Mouse (Mus musculus): ENCODE measurements around the gene Slc25a21.

DNA sequence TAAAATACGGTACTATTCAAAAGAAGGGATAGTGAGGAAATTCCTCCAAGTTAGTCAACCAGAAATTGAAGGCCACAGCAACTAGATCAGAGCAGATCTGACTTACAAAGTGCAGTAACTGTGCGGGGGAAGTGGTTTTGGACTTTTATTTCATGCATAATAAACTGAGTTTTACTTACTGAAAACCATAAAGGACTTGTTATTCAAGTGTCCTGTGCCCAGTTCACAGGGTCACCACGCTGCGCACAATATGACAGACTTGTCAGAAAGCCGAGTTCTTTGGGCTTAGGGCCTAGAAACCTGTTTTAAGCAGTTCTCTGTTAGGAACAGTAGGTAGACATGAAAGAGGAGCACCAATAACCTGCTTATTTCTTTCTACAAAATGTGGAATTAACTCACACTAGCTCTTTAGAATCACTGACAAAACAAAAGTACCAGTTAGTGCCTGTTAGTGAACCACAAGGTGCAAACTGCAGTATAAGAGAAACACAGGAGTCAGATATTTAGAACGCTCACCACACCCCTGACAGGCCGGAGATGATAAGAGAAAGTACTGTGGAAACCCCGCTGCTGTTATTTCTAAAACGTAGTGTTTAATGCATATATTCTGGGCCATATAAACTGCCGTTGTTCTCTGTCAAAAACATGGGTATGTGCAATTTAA, at the start of gene Slc25a21:
- TF ChIP-seq CTCF (IDR thresholded peaks at IDR 0.05; ENCODE audit: extremely low read depth, insufficient read length, insufficient replicate concordance, low read depth, low read length) (no peak), POLR2A (IDR thresholded peaks at IDR 0.05; ENCODE audit: low read depth, low read length) (no peak)
